Mouse (Mus musculus): Measurements from ENCODE around the gene Cldn19. TPM values are rescaled to one million over a fixed set of nuclear protein-coding genes. Genes with fewer than 3 reads are reported as not detected.

Gene Cldn19
- total RNA-seq (2015; ENCODE audit: low replicate concordance) (not detected in 2 replicates), total RNA-seq (2017; ENCODE audit: low replicate concordance) (not detected in 2 replicates)

GRCm38 (mm10) chr4:119255351-119255750, at the start of gene Cldn19:
Cldn19 (plus strand) TSS chr4:119255414.
- no peak for ATAC-seq (replicated peaks; ENCODE audit: low FRiP score, poor library complexity, severe bottlenecking)

GRCm38 (mm10) chr4:119216667-119217066, 38.5 kb upstream of the Cldn19 start:
- no peak for ATAC-seq (replicated peaks; ENCODE audit: low FRiP score, poor library complexity, severe bottlenecking)

GRCm38 (mm10) chr4:119218169-119218568, 37.0 kb upstream of the Cldn19 start, which contains the start of gene Tmem269:
Tmem269 (minus strand) TSS chr4:119218217.
- ATAC-seq (replicated peaks; ENCODE audit: low FRiP score, poor library complexity, severe bottlenecking), result no peak

- ATAC-seq (replicated peaks; ENCODE audit: low FRiP score, poor library complexity, severe bottlenecking), result peak; percentile 81
Measured at GRCm38 (mm10) chr4:119223696-119224095, 31.5 kb upstream of the Cldn19 start.

GRCm38 (mm10) chr4:119224534-119224933, 30.7 kb upstream of the Cldn19 start:
- ATAC-seq (replicated peaks; ENCODE audit: low FRiP score, poor library complexity, severe bottlenecking), result no peak

- no peak for ATAC-seq (replicated peaks; ENCODE audit: low FRiP score, poor library complexity, severe bottlenecking)
Measured at GRCm38 (mm10) chr4:119225719-119226118, 29.5 kb upstream of the Cldn19 start.

GRCm38 (mm10) chr4:119226751-119227150, 28.5 kb upstream of the Cldn19 start:
- ATAC-seq (replicated peaks; ENCODE audit: low FRiP score, poor library complexity, severe bottlenecking), result no peak

GRCm38 (mm10) chr4:119232410-119233255, 22.6 kb upstream of the Cldn19 start, which contains the start of the genes AU022252 and P3h1:
AU022252 (minus strand) TSS chr4:119232712.
P3h1 (plus strand) TSS chr4:119232915.
- ATAC-seq (replicated peaks; ENCODE audit: low FRiP score, poor library complexity, severe bottlenecking), result peak; percentile 95

GRCm38 (mm10) chr4:119233256-119233901, 21.8 kb upstream of the Cldn19 start:
- ATAC-seq (replicated peaks; ENCODE audit: low FRiP score, poor library complexity, severe bottlenecking), result peak; percentile 36

- no peak for ATAC-seq (replicated peaks; ENCODE audit: low FRiP score, poor library complexity, severe bottlenecking)
Measured at GRCm38 (mm10) chr4:119234348-119234747, 20.9 kb upstream of the Cldn19 start.

- peak; percentile 48 for ATAC-seq (replicated peaks; ENCODE audit: low FRiP score, poor library complexity, severe bottlenecking)
Measured at GRCm38 (mm10) chr4:119238661-119239060, 16.6 kb upstream of the Cldn19 start.

- peak; percentile 81 for ATAC-seq (replicated peaks; ENCODE audit: low FRiP score, poor library complexity, severe bottlenecking)
Measured at GRCm38 (mm10) chr4:119239181-119239682, 16.0 kb upstream of the Cldn19 start.

GRCm38 (mm10) chr4:119241664-119242063, 13.6 kb upstream of the Cldn19 start:
- ATAC-seq (replicated peaks; ENCODE audit: low FRiP score, poor library complexity, severe bottlenecking), result no peak

- no peak for ATAC-seq (replicated peaks; ENCODE audit: low FRiP score, poor library complexity, severe bottlenecking)
Measured at GRCm38 (mm10) chr4:119242571-119242970, 12.6 kb upstream of the Cldn19 start.

GRCm38 (mm10) chr4:119244468-119245240, 10.6 kb upstream of the Cldn19 start:
- ATAC-seq (replicated peaks; ENCODE audit: low FRiP score, poor library complexity, severe bottlenecking), result no peak

GRCm38 (mm10) chr4:119245556-119245955, 9.7 kb upstream of the Cldn19 start:
- ATAC-seq (replicated peaks; ENCODE audit: low FRiP score, poor library complexity, severe bottlenecking), result no peak

- ATAC-seq (replicated peaks; ENCODE audit: low FRiP score, poor library complexity, severe bottlenecking), result no peak
Measured at GRCm38 (mm10) chr4:119245961-119246360, 9.3 kb upstream of the Cldn19 start.

- no peak for ATAC-seq (replicated peaks; ENCODE audit: low FRiP score, poor library complexity, severe bottlenecking)
Measured at GRCm38 (mm10) chr4:119246688-119247225, 8.5 kb upstream of the Cldn19 start.

GRCm38 (mm10) chr4:119247462-119248235, 7.6 kb upstream of the Cldn19 start:
- 0 out of 2 replicates have a peak, but pooled peaks have one; percentile 50 for ATAC-seq (replicated peaks; ENCODE audit: low FRiP score, poor library complexity, severe bottlenecking)
